Mouse (Mus musculus) liver, embryonic 14.5 days (tissue): ENCODE measurements around the gene Zbtb16.

Experiments
- CTCF ChIP-seq: IDR thresholded peaks from 2 replicates; pipeline ENCODE4 v1.5.1; 2016; ENCODE audit warnings: antibody characterized with exemption, low read depth, control low read depth
- EP300 ChIP-seq: IDR thresholded peaks from 2 replicates; pipeline ENCODE4 v1.6.1; 2016; ENCODE audit warnings: antibody characterized with exemption, low read depth

- TF ChIP-seq CTCF (no peak), EP300 (no peak)
These were observed 225.0 kb downstream of the Zbtb16 start for GRCm38 (mm10) chr9:48611032-48611431.
